Mouse (Mus musculus) left cerebral cortex, postnatal 36 days (tissue): ENCODE results near the gene Klf2. TPM values are rescaled to one million over a fixed set of nuclear protein-coding genes. Genes with fewer than 3 reads are reported as not detected.
A peak's percentile ranks its signal among the peaks of the same experiment; 100 is the strongest.

Source experiments
- DNase-seq, 2 experiments: peaks; one replicate each; pipeline ENCODE4 v3.0.0; 2021 to 2022; ENCODE audit warnings: low spot score in 2 of 2, mixed read lengths in 1 of 2
- intact Hi-C: fragments of 180-260 bp; cut with DNase I; formaldehyde crosslinking; loops from one replicate; pipeline ENCODE4 v1.15.1; 2025
- total RNA-seq, 2 experiments: library from RNA; stranded (reverse); gene quantifications; 2 replicates each; pipeline ENCODE4 v1.2.3; 2021

The Klf2 gene
- total RNA-seq, 2 experiments from 2014 or later: 13.5 to 22.2 TPM

DNA sequence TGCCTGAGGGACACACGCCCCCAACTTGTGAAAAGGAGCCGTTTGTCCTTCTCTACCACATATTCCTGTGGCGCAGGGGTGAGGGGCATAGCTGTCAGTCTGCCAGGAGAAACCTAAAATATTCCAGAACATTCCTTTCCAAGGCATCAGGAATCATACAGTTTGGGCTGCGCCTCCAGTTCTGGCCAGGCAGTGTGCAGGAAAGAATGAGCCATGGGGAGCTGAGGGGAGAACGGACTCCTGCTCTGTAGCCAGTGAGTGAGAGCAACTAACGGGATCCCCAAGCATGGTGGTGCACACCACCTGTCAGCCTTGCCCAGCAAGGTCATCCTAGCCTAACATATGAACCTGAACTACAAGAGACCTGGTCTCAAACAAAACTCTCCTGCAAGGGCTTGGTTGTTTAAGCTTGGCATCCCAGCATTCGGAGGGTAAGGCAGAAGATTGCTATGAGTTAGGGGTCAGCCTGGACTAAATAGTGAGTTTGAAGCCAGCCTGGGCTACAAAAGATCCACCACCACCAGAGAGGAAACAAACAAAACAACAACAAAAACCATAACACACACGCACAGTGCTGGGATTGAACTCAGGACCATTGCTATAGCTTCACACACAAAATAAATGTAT lies 15.7 kb upstream of the Klf2 start:
- intact Hi-C loops: no loop called here
- DNase-seq: no peak

DNA sequence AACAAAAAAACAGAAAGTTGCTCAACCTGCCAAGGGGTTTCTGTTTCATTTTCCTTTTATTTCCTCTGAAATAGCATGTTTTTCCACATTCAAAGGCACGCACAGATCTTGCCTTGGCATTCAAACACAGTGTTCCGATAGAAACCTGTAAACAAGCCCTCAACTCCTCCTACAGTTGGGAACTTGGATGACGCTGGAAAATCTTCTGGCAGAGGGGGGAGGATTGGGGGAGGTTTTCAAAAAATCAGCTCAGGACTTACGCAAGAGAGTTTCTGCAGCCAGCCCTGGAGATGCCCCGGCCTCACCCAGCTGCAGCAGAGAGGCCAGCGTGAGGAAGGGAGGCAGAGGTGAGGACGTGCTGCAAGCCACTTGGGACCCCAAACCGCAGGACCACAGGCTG lies 15.2 kb upstream of the Klf2 start:
- DNase-seq: peak in 1 of 2 experiments; percentile 42

GRCm38 (mm10) chr8:72305210-72305905 lies 13.5 kb upstream of the Klf2 start, which contains the start of gene Gm10282:
TSS of gene Gm10282 (minus strand) at chr8:72305260.
- DNase-seq: no peak
- intact Hi-C loops: no loop called here

More for the DNA sequence above, 15.2 kb upstream of the Klf2 start:
- intact Hi-C loops: no loop called here

DNA sequence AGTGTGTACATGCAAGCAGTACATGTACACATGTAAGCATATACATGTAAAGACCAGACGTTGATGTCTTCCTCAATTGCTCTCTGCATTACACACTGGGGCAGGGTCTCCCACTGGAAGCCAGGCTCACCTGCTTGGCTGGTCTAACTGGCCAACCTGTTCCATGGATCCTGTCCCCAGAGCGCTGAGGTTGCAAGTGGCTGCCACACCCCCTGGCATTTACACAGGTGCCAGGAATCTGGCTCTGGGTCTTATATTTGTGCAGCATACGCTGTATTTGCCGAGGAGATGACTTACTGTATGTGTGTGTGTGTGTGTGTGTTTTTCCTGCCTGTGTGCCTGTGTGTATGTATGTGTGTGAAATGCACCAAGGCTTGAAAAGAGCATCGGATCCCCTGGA lies 11.9 kb upstream of the Klf2 start:
- DNase-seq: no peak
- intact Hi-C loops: no loop called here

DNA sequence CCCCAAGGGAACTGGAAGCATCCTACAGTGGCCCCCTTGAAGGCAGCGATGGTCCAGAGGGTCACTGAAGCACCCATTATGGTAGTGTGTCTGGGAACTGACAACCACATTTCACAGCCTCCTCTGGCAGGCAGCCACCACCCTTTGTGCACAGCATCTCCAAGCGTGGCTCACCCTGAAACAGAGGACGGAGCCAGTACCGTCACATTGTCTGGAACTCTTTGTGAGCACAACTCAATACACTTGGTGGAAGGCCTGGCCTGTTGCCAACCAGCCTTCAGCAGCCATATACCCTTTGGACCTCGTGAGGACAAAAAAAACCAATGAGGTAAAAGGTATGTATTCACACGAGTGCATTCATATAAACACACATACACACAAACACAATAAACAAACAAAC lies 10.6 kb upstream of the Klf2 start:
- intact Hi-C loops: no loop called here
- no peak for DNase-seq

DNA sequence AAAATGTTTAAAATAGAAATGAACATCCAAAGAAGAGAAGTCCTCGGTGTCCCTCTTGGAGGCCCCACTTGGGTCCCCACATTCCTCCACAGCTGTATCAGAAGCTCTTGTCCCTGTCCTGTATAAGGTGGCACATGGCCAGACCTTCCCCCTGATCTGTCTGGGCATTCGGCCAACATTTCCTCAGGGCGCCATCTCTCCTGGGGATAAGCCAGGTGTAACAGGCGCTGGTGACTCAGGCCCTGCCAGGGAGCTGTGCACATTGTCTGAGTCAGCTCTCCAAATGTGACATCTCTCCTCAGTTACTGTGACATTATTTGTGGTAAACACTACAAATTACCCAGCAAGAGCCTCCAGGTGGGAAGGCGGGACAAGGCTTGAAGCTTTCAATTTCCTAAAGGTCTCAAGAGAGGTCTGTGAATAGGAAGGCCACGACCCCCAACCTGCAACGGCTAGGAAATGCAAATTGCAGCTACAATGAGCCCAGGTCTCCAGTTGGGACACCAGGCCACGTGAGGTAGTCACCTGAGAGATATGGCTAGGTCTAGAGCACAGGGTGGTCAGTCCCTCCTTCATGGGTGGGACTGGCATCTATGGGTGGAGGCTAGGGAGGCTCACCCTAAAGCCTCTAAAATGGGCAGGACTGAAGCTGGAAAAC lies 7.9 kb upstream of the Klf2 start:
- DNase-seq: peak; percentile 74 to 76
- intact Hi-C loops: no loop called here

- intact Hi-C loops: no loop called here
Observed at GRCm38 (mm10) chr8:72312926-72313518, 5.8 kb upstream of the Klf2 start.

GRCm38 (mm10) chr8:72316053-72316695 lies 2.7 kb upstream of the Klf2 start:
- DNase-seq: no peak
- intact Hi-C loops: loop anchor here (5.0 kb wide), 2 partner anchors 36 to 44 kb away; no protein-coding TSS in a partner anchor

More at GRCm38 (mm10) chr8:72312926-72313518, 5.8 kb upstream of the Klf2 start:
- no peak for DNase-seq

GRCm38 (mm10) chr8:72317741-72318301 lies 1.0 kb upstream of the Klf2 start:
- DNase-seq: no peak
- intact Hi-C loops: loop anchor here (5.0 kb wide), 2 partner anchors 34 to 46 kb away; no protein-coding TSS in a partner anchor

DNA sequence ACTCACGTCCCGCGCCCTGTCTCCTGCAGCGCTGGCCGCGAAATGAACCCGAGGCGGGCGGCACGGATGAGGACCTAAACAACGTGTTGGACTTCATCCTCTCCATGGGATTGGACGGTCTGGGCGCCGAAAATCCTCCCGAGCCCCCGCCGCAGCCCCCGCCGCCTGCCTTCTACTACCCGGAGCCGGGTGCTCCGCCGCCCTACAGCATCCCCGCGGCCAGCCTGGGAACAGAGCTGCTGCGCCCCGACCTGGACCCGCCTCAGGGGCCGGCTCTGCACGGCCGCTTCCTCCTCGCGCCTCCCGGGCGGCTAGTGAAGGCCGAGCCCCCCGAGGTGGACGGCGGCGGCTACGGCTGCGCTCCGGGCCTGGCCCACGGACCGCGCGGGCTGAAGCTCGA lies 564 bp downstream of the Klf2 start:
- intact Hi-C loops: loop anchor here (5.0 kb wide), 2 partner anchors 33 to 47 kb away; no protein-coding TSS in a partner anchor
- no peak for DNase-seq

- intact Hi-C loops: loop anchor here (5.0 kb wide), 2 partner anchors 32 to 48 kb away; no protein-coding TSS in a partner anchor
- DNase-seq: peak in 1 of 2 experiments; percentile 29
Observed at GRCm38 (mm10) chr8:72319921-72320802, 1.3 kb downstream of the Klf2 start.

DNA sequence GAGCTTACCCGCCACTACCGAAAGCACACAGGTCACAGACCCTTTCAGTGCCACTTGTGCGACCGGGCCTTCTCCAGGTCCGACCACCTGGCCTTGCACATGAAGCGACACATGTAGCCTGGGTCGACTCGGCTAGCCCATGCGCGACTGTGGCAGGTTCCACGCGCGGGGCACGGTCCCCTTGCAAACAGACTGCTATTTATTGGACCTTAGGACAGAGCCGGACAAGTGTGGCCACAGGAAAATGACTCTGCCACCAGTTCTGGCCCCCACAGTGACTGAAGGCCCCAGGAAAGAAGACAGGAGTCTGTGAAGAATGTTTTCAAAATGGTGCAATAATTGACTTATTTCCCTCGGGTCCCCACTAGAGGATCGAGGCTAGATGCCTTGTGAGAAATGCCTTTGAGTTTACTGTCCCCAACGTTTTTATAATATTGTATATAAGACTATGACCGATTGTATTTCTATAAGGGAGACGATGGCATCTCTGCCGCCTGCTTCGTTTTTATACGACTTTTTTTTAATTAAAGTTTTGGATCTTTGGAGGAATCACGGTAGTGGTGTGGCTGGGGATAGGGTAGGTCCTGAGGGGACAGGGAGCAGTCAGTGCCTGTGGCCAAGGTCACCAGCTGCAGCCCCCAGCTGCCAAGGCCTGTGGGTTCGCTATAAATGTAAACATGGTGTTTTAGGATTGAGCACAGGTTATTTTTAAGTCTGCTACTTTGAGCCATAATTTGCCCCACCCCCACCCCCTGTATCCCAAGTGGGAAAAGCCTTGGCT lies 2.2 kb downstream of the Klf2 start:
- DNase-seq: no peak
- intact Hi-C loops: no loop called here

GRCm38 (mm10) chr8:72321635-72322441 lies 3.0 kb downstream of the Klf2 start:
- intact Hi-C loops: no loop called here
- DNase-seq: no peak

GRCm38 (mm10) chr8:72322471-72322889 lies 3.6 kb downstream of the Klf2 start:
- intact Hi-C loops: no loop called here
- no peak for DNase-seq

DNA sequence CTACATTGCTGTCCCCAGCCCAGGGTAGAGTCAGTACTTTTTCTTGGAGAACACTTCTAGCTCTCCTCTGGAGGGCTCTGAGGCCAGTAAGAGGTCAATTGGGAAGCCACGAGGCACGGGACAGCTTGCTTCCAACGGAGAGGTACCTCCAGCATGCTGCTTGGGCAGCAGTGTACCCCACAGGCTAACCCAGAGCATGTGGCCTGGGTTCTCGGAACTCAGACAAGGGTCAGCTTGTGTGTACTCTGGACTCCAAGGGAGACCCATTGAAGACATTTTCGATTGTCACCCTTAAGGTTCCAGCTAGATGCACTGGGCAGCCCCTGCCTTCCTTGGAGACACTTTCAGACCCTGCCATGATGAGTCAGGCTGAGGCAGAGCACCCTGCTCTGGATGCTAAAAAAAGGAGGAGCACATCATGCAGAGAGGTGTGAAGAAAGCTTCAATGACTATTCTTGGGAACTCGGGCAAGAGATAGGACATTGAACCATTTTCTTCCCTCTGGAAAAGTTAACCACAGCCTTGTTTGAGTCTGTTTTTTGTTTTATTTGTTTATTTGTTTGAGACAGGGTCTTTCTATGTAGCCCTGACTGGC lies 4.4 kb downstream of the Klf2 start:
- peak in 1 of 2 experiments; percentile 22 for DNase-seq
- intact Hi-C loops: no loop called here

DNA sequence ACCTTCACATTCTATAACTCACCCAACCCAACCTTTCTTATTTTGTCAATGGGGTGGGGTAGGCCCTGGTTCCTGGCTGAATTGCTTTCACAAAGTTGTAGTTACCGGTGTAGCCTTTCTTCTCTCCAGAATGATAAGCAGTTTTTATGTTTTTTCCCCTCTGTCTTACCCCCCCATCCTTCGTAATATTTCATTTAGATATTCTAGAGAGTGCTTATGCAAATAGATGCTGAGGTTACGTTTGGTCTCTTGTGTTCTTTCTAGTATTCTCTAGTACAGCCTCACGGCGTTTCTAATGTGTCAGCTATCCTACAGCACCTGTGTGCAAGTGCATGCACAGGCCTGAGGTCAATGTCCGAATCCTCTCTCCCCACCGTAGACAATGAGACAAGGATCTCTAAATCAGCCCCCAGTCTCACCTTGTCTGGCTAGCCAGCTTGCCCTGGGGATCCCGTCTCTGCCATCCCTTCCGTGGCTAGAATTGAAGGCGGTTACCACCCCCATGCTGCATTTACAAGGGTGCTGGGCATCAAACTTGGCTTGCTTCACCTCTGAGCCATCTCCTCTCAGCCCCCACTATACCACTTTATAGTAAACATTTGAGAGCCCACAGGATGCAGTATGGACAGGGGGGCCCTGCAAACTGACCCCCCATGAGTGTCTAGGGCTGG lies 5.3 kb downstream of the Klf2 start:
- intact Hi-C loops: no loop called here

More for the DNA sequence above, 5.3 kb downstream of the Klf2 start:
- DNase-seq: no peak
